Mouse (Mus musculus) forebrain, embryonic 11.5 days (tissue): ENCODE results near the gene Tmem107. TPM values are rescaled to one million over a fixed set of nuclear protein-coding genes. Genes with fewer than 3 reads are reported as not detected.

ENCODE experiments used
- ATAC-seq: fragments of 200-750 bp; cut with Nextera tagmentation; replicated peaks from 2 replicates; pipeline ENCODE4 v1.8.0; 2017; ENCODE audit warnings: moderate TSS enrichment; ENCODE audit not compliant: low FRiP score
- DNase-seq: peaks from one replicate; pipeline ENCODE4 v3.0.0-alpha.2; 2017; ENCODE audit warnings: low spot score
- H3K27ac ChIP-seq: fragments of 300-500 bp; sonication (generic); 2 replicates; pipeline ENCODE4 v1.5.1; 2014; ENCODE audit warnings: low read depth, low read length
- H3K27me3 ChIP-seq: fragments of 300-500 bp; sonication (generic); 2 replicates; pipeline ENCODE4 v1.6.1; 2014; ENCODE audit warnings: mild to moderate bottlenecking, low read length, mixed read lengths; ENCODE audit not compliant: control insufficient read depth, insufficient read depth
- H3K36me3 ChIP-seq: fragments of 300-500 bp; sonication (generic); 2 replicates; pipeline ENCODE4 v1.6.1; 2014; ENCODE audit warnings: mild to moderate bottlenecking, low read length, moderate library complexity, mixed read lengths; ENCODE audit not compliant: control insufficient read depth, insufficient read depth
- H3K4me1 ChIP-seq: fragments of 300-500 bp; sonication (generic); replicated peaks from 2 replicates; pipeline ENCODE4 v1.6.1; 2014; ENCODE audit warnings: low read length, mixed read lengths; ENCODE audit not compliant: control insufficient read depth, insufficient read depth
- H3K4me2 ChIP-seq: fragments of 300-500 bp; sonication (generic); 2 replicates; pipeline ENCODE4 v1.6.1; 2014; ENCODE audit warnings: low read depth, mild to moderate bottlenecking, low read length, moderate library complexity, mixed read lengths; ENCODE audit not compliant: severe bottlenecking
- H3K4me3 ChIP-seq: fragments of 300-500 bp; sonication (generic); 2 replicates; pipeline ENCODE4 v1.5.1; 2014; ENCODE audit warnings: low read depth, low read length
- H3K9ac ChIP-seq: fragments of 300-500 bp; sonication (generic); 2 replicates; pipeline ENCODE4 v1.6.1; 2014; ENCODE audit warnings: low read length
- H3K9me3 ChIP-seq: fragments of 300-500 bp; sonication (generic); 2 replicates; pipeline ENCODE4 v1.6.1; 2016; ENCODE audit warnings: low read length, mixed read lengths; ENCODE audit not compliant: control insufficient read depth
- WGBS: fragments of 180-500 bp; shearing (Covaris S2); extraction: QIAGEN DNeasy Blood & Tissue Kit; methylation state at CpG from one replicate; pipeline ENCODE4 v1.1.7; 2014; 5-methylcytosine and 5-hydroxymethylcytosine counted together
- polyA plus RNA-seq: library from polyadenylated mRNA; unstranded; fragments of >200 nt; fragmentation: Nextera tagmentation; extraction: Ambion mirVana; gene quantifications from 2 replicates; pipeline ENCODE4 v1.2.1, GENCODE M21; 2014

Tmem107 gene
- polyA plus RNA-seq, 1 experiment from 2014 or later, result 60.3 TPM

DNA sequence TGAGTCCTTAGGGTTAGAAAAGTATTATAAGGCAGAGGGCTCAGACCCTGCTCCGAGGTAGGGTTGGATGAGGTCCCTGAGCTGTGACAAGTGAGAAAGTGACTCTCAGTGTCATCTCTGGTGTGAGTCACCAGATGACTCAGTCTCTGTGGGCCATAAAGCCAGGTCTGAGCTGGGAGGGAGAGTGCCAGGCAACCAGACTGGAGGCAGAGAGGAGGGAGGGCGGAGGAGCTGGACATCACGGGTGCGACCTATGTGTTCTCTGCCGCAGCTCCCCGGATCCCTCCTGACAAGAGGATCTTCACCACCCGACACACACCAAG is 31.8 kb downstream of the Tmem107 start:
- Histone ChIP-seq H3K4me2 (no peak overlapping the region), H3K27me3 (no peaks in the 10 kb centered on the region), H3K9ac (no peak overlapping the region), H3K27ac (no peak overlapping the region), H3K4me3 (no peak overlapping the region), H3K9me3 (no peaks in the 10 kb centered on the region), H3K36me3 (peaks cover 5% of the 10 kb centered on the region), H3K4me1 (peaks cover 18% of the 10 kb centered on the region)
- 95% methylated on average over 7 of the region's 7 CpGs for WGBS
- DNase-seq (no peak), ATAC-seq (no peak)

- Histone ChIP-seq H3K9ac (no peak overlapping the region), H3K36me3 (peaks cover 5% of the 10 kb centered on the region), H3K9me3 (no peaks in the 10 kb centered on the region), H3K4me1 (peaks cover 11% of the 10 kb centered on the region), H3K27me3 (no peaks in the 10 kb centered on the region), H3K4me3 (no peak overlapping the region), H3K27ac (no peak overlapping the region), H3K4me2 (no peak overlapping the region)
- 94% methylated on average over 14 of the region's 14 CpGs for WGBS
- DNase-seq (no peak), ATAC-seq (no peak)
Measured at GRCm38 (mm10) chr11:69103121-69103520, 32.5 kb downstream of the Tmem107 start.

DNA sequence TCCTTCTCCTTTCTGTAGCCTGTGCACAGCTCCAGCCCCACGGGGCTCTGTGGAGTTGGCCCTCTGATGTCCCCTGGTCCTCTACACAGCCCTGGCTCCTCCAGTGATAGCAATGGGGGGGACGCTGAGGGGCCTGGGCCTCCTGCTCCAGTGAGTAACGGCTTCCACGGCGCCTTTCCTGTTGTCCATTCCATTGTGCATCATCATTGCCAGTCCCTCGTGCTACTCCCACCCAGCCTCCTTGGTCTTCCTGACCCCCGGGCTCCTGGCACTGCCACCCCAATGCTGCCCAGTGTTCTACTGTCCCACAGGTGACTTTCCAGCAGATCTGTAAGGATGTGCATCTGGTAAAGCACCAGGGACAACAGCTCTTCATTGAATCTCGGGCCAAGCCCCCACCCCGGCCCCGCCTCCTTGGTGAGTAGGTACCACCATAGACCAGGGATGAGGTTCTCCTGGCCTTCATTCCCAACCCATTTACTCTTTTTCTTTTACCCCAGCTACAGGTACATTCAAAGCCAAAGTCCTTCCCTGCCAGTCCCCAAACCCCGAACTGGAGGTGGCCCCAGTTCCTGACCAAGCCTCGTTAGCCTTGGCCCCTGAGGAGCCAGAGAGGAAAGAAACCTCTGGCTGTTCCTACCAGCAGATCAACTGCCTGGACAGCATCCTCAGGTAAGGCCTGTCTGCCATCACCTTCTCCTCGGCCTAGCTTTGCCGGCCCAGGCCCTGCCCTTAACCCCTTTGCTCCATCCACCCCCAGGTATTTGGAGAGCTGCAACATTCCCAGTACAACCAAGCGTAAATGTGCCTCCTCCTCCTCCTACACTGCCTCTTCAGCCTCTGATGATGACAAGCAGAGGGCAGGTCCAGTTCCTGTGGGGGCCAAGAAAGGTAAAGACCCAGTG is 33.2 kb downstream of the Tmem107 start:
- DNase-seq, result no peak
- no peak overlapping the region for H3K4me2 ChIP-seq
- WGBS, result 92% methylated on average over 15 of the region's 15 CpGs
- H3K4me3 ChIP-seq, result no peak overlapping the region
- H3K36me3 ChIP-seq, result peaks cover 7% of the 10 kb centered on the region
- H3K27me3 ChIP-seq, result no peaks in the 10 kb centered on the region
- peaks cover 6% of the 10 kb centered on the region; the same call in 1 of the 2 replicates for H3K4me1 ChIP-seq
- no peak overlapping the region for H3K27ac ChIP-seq
- ATAC-seq, result no peak
- no peak overlapping the region for H3K9ac ChIP-seq
- H3K9me3 ChIP-seq, result no peaks in the 10 kb centered on the region

DNA sequence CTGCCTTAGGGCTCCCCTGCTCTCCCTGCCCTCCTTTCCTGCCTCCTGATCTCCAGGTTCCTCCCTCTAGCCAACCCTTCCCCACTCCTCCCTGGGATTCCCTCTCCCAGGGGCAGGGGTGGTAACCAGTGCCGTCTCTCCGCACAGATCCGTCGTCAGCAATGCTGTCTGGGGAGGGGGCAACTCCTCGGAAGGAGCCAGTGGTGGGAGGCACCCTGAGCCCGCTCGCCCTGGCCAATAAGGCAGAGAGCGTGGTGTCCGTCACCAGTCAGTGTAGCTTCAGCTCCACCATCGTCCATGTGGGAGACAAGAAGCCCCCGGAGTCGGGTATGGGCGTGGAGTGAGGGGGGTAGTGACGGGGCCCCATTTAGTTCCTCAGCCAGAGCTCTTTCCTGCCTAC is 33.9 kb downstream of the Tmem107 start:
- peaks cover 7% of the 10 kb centered on the region for H3K36me3 ChIP-seq
- H3K4me3 ChIP-seq, result no peak overlapping the region
- no peak overlapping the region for H3K4me2 ChIP-seq
- peaks cover 4% of the 10 kb centered on the region; the same call in 1 of the 2 replicates for H3K4me1 ChIP-seq
- DNase-seq (no peak), ATAC-seq (no peak)
- no peaks in the 10 kb centered on the region for H3K27me3 ChIP-seq
- H3K9ac ChIP-seq, result no peak overlapping the region
- WGBS, result 89% methylated on average over 14 of the region's 14 CpGs
- H3K9me3 ChIP-seq, result no peaks in the 10 kb centered on the region
- H3K27ac ChIP-seq, result no peak overlapping the region

DNA sequence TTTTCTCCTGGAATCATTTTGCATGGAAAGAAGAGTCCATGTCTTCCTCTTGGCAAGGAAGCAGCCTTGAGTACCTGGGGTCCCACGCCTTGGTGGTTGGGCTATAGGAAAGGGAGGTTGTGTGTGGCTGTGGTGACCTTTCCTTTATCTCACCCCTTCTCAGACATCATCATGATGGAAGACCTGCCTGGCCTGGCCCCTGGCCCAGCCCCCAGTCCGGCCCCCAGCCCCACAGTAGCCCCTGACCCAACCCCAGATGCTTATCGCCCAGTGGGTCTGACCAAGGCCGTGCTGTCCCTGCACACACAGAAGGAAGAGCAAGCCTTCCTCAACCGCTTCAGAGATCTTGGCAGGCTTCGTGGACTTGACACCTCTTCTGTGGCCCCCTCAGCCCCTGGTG is 34.6 kb downstream of the Tmem107 start:
- no peak overlapping the region for H3K27ac ChIP-seq
- H3K4me1 ChIP-seq, result peaks cover 2% of the 10 kb centered on the region; the same call in 1 of the 2 replicates
- no peak for DNase-seq
- no peak overlapping the region for H3K4me2 ChIP-seq
- no peaks in the 10 kb centered on the region for H3K9me3 ChIP-seq
- no peak for ATAC-seq
- no peaks in the 10 kb centered on the region for H3K27me3 ChIP-seq
- no peak overlapping the region for H3K4me3 ChIP-seq
- WGBS, result 92% methylated on average over 6 of the region's 6 CpGs
- peaks cover 7% of the 10 kb centered on the region for H3K36me3 ChIP-seq
- H3K9ac ChIP-seq, result no peak overlapping the region

GRCm38 (mm10) chr11:69105796-69106195 is 35.2 kb downstream of the Tmem107 start:
- Histone ChIP-seq H3K27ac (no peak overlapping the region), H3K27me3 (no peaks in the 10 kb centered on the region), H3K4me2 (no peak overlapping the region), H3K9ac (no peak overlapping the region), H3K4me1 (no peaks in the 10 kb centered on the region), H3K36me3 (peaks cover 7% of the 10 kb centered on the region), H3K9me3 (no peaks in the 10 kb centered on the region), H3K4me3 (no peak overlapping the region)
- DNase-seq (no peak), ATAC-seq (no peak)
- WGBS, result 93% methylated on average over 2 of the region's 2 CpGs

DNA sequence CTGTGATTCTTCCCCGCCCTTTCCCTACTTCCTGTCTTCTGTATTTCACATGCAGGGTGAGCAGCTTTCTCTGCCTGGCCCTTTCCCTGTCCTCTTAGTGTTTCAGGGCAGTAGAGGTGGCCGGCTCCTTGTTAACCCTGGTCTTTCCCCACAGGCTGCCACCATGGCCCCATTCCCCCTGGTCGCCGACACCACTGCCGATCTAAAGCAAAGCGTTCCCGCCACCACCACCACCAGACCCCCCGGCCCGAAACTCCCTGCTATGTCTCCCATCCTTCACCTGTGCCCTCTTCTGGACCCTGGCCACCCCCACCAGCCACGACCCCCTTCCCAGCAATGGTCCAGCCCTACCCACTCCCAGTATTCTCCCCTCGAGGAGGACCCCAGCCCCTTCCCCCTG is 35.7 kb downstream of the Tmem107 start:
- ATAC-seq, result no peak
- H3K4me2 ChIP-seq, result no peak overlapping the region
- no peaks in the 10 kb centered on the region for H3K9me3 ChIP-seq
- H3K9ac ChIP-seq, result no peak overlapping the region
- 89% methylated on average over 11 of the region's 11 CpGs for whole genome bisulfite sequencing
- no peaks in the 10 kb centered on the region for H3K4me1 ChIP-seq
- H3K27ac ChIP-seq, result no peak overlapping the region
- H3K36me3 ChIP-seq, result peaks cover 5% of the 10 kb centered on the region
- no peak for DNase-seq
- no peak overlapping the region for H3K4me3 ChIP-seq
- H3K27me3 ChIP-seq, result no peaks in the 10 kb centered on the region

- no peak for ATAC-seq
- WGBS, result 88% methylated on average over 11 of the region's 11 CpGs
- Histone ChIP-seq H3K4me2 (no peak overlapping the region), H3K9me3 (no peaks in the 10 kb centered on the region), H3K27me3 (no peaks in the 10 kb centered on the region), H3K9ac (no peak overlapping the region), H3K27ac (no peak overlapping the region), H3K36me3 (peaks cover 5% of the 10 kb centered on the region; the same call in 1 of the 2 replicates), H3K4me1 (no peaks in the 10 kb centered on the region), H3K4me3 (no peak overlapping the region)
- no peak for DNase-seq
Measured at GRCm38 (mm10) chr11:69106842-69107241, 36.2 kb downstream of the Tmem107 start.

DNA sequence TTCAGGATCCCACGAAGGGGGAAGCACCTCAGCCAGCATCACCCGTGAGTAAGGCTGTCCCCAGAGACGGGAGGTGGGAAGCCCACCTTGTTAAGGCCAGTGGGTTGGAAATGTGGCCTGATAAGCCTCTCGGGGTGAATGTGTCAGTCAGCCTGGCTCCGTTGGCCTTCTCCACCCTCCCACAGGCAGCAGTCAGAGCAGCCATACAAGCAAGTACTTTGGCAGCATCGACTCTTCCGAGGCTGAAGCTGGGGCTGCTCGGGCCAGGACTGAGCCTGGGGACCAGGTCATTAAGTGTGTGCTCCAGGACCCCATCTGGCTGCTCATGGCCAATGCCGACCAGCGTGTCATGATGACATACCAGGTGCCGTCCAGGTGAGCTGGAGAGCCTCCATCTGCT is 37.1 kb downstream of the Tmem107 start:
- Histone ChIP-seq H3K27ac (no peak overlapping the region), H3K9me3 (no peaks in the 10 kb centered on the region), H3K4me3 (no peak overlapping the region), H3K27me3 (no peaks in the 10 kb centered on the region), H3K36me3 (peaks cover 5% of the 10 kb centered on the region; the same call in 1 of the 2 replicates), H3K9ac (no peak overlapping the region), H3K4me1 (no peaks in the 10 kb centered on the region), H3K4me2 (no peak overlapping the region)
- DNase-seq, result no peak
- WGBS, result 90% methylated on average over 11 of the region's 11 CpGs
- no peak for ATAC-seq
